Mouse (Mus musculus) lung, adult 2 months (tissue): ENCODE measurements at regions not wholly inside any gene's neighbourhood (a gene's known extent, or its start where the extent isn't known, plus 50 kb on each side); places are given as distances from the start of the nearest gene placed in this dataset.

Experiments
- DNase-seq: peaks from one replicate; pipeline ENCODE4 v3.0.0; 2022
- H3K4me1 ChIP-seq: fragments of 200-500 bp; 2 replicates; pipeline ENCODE4 v1.6.1; 2011; ENCODE audit warnings: low read length; ENCODE audit not compliant: control insufficient read depth, insufficient read depth
- H3K4me3 ChIP-seq: fragments of 200-500 bp; replicated peaks from 2 replicates; pipeline ENCODE3; 2011; ENCODE audit warnings: low read depth, mild to moderate bottlenecking, control low read depth, low read length; ENCODE audit errors: extremely low read depth
- CTCF ChIP-seq: fragments of 200-500 bp; IDR thresholded peaks from 2 replicates; pipeline ENCODE4 v1.5.1; 2011; ENCODE audit warnings: mild to moderate bottlenecking, low read length, control low read depth; ENCODE audit not compliant: insufficient read depth
- POLR2A ChIP-seq: fragments of 200-500 bp; IDR thresholded peaks from 2 replicates; pipeline ENCODE4 v1.6.1; 2011; ENCODE audit warnings: low read depth, mild to moderate bottlenecking, control low read depth, low read length, borderline replicate concordance; ENCODE audit errors: extremely low read depth
- WGBS: fragments of 180-500 bp; shearing (Covaris S2); methylation state at CpG from one replicate; pipeline ENCODE4 v1.1.7; 2018; 5-methylcytosine and 5-hydroxymethylcytosine counted together

GRCm38 (mm10) chr12:12581271-12582186, 319.6 kb downstream of the Fam49a start:
- TF ChIP-seq CTCF (no peak), POLR2A (no peak)
- Histone ChIP-seq H3K4me3 (no peak overlapping the region), H3K4me1 (no peaks in the 10 kb centered on the region)
- 52% methylated on average over 19 of the region's 19 CpGs for WGBS
- DNase-seq = no peak

DNA sequence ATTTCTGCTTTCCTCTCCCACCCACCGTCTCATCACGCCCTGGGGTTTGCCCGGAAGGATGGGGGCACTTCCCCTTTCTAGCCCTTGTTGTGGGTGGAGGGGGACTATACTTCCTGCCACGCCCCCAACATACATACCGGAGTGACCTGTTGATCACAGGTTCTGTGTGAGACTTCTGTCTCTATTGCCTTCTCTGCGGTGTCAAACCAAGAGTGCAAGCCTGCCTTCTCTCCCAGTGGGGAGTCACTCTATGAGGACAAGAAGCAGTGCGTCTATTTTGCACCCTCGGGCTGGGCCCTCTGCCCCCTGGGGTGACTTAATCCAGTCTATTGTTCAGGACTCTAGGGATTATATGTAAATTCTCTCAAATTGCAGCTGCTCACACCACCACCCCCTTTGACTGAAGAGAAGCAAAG, 318.8 kb downstream of the Fam49a start:
- 16% methylated on average over 8 of the region's 8 CpGs for WGBS
- TF ChIP-seq POLR2A (no peak), CTCF (no peak)
- H3K4me3 ChIP-seq = no peak overlapping the region
- H3K4me1 ChIP-seq = no peaks in the 10 kb centered on the region
- no peak for DNase-seq

GRCm38 (mm10) chr12:12578278-12578677, 316.3 kb downstream of the Fam49a start:
- no peak for DNase-seq
- H3K4me1 ChIP-seq = no peaks in the 10 kb centered on the region
- WGBS = 29% methylated on average over 7 of the region's 7 CpGs
- TF ChIP-seq CTCF = no peak
- TF ChIP-seq POLR2A = no peak
- H3K4me3 ChIP-seq = no peak overlapping the region

DNA sequence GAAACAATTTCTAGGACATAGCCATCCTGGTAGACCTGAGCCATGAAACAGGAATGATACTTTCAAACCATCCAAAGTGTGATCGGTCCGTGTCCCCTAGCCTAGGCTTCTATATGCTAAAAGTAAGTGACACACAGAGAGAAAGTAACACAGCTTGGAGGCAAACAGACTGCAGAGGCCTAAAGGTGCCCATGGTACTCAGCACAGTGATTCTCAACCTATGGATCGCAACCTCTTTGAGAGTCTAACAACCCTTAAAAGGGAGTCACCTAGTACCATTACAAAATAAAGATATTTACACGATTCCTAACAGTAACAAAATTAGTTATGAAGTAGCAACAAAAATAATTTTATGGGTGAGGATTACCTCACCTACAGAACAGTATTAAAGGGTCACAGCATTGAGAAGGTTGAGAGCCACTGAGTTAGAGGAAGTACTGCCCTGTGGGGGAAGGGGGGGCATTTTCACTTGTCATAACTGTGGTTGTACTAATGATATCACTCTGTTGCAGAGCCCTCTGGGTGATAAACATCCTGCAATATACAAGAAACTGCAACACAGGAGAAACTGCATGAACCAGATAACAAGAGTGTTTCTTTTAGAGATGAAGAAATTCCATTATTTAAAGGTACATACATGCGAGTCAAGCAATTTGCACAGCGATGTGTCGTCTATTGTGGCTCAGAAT, 308.8 kb downstream of the Fam49a start:
- no peak for DNase-seq
- 73% methylated on average over 7 of the region's 7 CpGs for WGBS

GRCm38 (mm10) chr12:12567734-12568104, 305.8 kb downstream of the Fam49a start:
- no peak for DNase-seq
- 82% methylated on average over 3 of the region's 3 CpGs for WGBS
- H3K4me1 ChIP-seq = no peaks in the 10 kb centered on the region
- TF ChIP-seq POLR2A (no peak), CTCF (no peak)
- no peak overlapping the region for H3K4me3 ChIP-seq

More for the DNA sequence above, 308.8 kb downstream of the Fam49a start:
- TF ChIP-seq POLR2A (no peak), CTCF (no peak)
- no peaks in the 10 kb centered on the region for H3K4me1 ChIP-seq
- no peak overlapping the region for H3K4me3 ChIP-seq

DNA sequence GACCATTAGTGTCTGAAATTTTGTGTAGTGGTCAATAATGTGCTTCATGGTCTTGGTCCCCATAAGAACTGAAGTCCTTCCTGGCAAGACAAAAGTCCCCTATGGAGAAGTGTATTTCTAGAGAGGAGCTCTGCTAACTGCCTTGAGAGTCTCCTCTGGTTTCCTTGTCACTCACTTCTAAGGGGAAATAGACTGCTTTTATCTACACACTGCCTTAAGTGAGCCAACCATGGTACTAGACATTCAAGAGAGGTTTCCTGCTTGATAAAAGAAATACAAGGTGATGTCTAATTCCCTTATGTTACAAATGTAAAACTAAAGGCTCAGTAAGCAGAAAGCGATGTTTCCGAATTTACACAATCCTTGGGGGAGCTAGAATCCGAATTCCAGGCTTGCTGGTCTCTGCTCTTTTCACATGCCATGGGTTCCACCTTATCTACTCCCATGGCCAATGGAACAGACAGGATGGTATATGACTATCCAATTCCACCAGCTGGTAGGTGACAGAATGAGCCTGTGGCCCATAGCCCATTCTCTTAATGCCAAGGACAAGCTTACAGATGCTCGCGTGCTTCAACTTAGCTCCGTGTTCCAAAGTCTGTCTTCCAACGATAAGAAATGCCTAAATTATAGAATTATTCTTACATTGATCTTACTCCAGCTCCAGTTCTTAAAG, 305.3 kb downstream of the Fam49a start:
- H3K4me1 ChIP-seq = no peaks in the 10 kb centered on the region
- no peak for DNase-seq
- WGBS = 94% methylated on average over 7 of the region's 7 CpGs
- H3K4me3 ChIP-seq = no peak overlapping the region
- TF ChIP-seq CTCF = no peak
- TF ChIP-seq POLR2A = no peak

GRCm38 (mm10) chr12:12562267-12562666, 300.3 kb downstream of the Fam49a start:
- no peak overlapping the region for H3K4me3 ChIP-seq
- no peak for DNase-seq
- TF ChIP-seq POLR2A (no peak), CTCF (no peak)
- 61% methylated on average over 1 of the region's 1 CpGs for WGBS
- no peaks in the 10 kb centered on the region for H3K4me1 ChIP-seq

DNA sequence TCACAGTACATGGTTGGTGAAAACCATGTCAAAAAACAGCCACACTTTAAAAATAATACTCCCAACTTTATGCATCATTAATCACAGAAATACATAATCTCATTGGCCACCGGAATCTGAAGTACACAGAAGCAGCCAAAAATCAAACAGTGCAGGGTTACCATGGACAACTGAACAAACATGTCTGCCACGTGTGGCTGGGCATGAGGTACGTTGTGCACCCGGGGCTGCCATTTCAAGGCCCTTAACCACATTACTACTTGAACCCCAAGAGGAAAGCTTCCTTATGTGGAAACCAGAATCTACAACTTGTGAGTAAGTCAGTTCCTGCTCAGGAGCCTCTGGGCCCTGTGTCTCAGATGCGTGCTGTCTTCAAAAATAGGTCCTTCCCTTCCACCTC, 289.9 kb downstream of the Fam49a start:
- Histone ChIP-seq H3K4me1 (no peaks in the 10 kb centered on the region), H3K4me3 (no peak overlapping the region)
- 53% methylated on average over 5 of the region's 5 CpGs for WGBS
- no peak for TF ChIP-seq CTCF
- TF ChIP-seq POLR2A = no peak
- no peak for DNase-seq

- Histone ChIP-seq H3K4me1 (no peaks in the 10 kb centered on the region), H3K4me3 (no peak overlapping the region)
- no peak for DNase-seq
- 83% methylated on average over 3 of the region's 3 CpGs for WGBS
- TF ChIP-seq CTCF (no peak), POLR2A (no peak)
Observed at GRCm38 (mm10) chr12:12549649-12550048, 287.7 kb downstream of the Fam49a start.
